Mouse (Mus musculus): ENCODE measurements around the gene Stxbp1.

DNA sequence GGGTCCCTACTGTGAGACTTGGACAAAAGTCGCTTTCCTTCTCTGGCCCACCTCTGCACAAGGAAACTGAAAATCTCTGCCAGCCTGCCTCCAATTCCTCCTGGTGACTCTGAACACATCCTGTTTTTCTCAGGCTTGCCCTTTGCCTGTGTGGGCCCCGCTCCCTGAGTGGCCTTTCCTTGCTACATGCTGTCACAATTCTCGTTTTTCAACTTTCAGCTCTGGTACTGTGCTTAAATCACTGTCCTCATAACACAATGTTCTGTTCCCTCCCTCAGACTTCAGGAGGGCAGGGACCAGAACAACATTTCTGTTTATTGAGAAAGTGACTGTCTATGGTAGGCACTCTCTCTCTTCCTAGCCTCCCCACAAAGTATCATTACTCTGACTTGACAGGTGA, 27.0 kb upstream of the Stxbp1 start:
- TF ChIP-seq CTCF (IDR thresholded peaks at IDR 0.05; ENCODE audit: low read depth), result no peak
- no peak for TF ChIP-seq EP300 (IDR thresholded peaks at IDR 0.05; ENCODE audit: low read depth)

Data from heart, postnatal 0 days (tissue).